Mouse (Mus musculus): ENCODE results near the gene Tssc4. TPM values are rescaled to one million over a fixed set of nuclear protein-coding genes. Genes with fewer than 3 reads are reported as not detected.

Gene Tssc4
- polyA plus RNA-seq, 1 experiment from 2014 or later: 103 TPM

Other genes starting within 250 kb of the Tssc4 start
- gene Th, start 138.1 kb upstream of the Tssc4 start, polyA plus RNA-seq (2015; fragmentation: Nextera tagmentation; extraction: Ambion mirVana): 4.2 and 4.9 TPM in 2 replicates
- 0.27 and 0.46 TPM in 2 replicates for gene Ascl2, start 100.0 kb upstream of the Tssc4 start, polyA plus RNA-seq (2015; fragmentation: Nextera tagmentation; extraction: Ambion mirVana)
- 0.33 and 0.64 TPM in 2 replicates for gene Tspan32, start 64.2 kb upstream of the Tssc4 start, polyA plus RNA-seq (2015; fragmentation: Nextera tagmentation; extraction: Ambion mirVana)
- 286 and 294 TPM in 2 replicates for gene Cd81, start 16.5 kb upstream of the Tssc4 start, polyA plus RNA-seq (2015; fragmentation: Nextera tagmentation; extraction: Ambion mirVana)
- gene Trpm5, start 25.4 kb downstream of the Tssc4 start, polyA plus RNA-seq (2015; fragmentation: Nextera tagmentation; extraction: Ambion mirVana): 1.2 and 1.3 TPM in 2 replicates
- 0.81 and 1.4 TPM in 2 replicates for gene Kcnq1, start 37.1 kb downstream of the Tssc4 start, polyA plus RNA-seq (2015; fragmentation: Nextera tagmentation; extraction: Ambion mirVana)